Mouse (Mus musculus): ENCODE data around the gene Skiv2l. TPM values are rescaled to one million over a fixed set of nuclear protein-coding genes. Genes with fewer than 3 reads are reported as not detected.
"Not testable (repeated sequence)": the region's sequence is repeated elsewhere in the genome, so short reads cannot be mapped to it uniquely, and the experiment has no call there.

Gene Skiv2l
- polyA plus RNA-seq, 2 experiments, result 15.0 to 21.4 TPM

DNA sequence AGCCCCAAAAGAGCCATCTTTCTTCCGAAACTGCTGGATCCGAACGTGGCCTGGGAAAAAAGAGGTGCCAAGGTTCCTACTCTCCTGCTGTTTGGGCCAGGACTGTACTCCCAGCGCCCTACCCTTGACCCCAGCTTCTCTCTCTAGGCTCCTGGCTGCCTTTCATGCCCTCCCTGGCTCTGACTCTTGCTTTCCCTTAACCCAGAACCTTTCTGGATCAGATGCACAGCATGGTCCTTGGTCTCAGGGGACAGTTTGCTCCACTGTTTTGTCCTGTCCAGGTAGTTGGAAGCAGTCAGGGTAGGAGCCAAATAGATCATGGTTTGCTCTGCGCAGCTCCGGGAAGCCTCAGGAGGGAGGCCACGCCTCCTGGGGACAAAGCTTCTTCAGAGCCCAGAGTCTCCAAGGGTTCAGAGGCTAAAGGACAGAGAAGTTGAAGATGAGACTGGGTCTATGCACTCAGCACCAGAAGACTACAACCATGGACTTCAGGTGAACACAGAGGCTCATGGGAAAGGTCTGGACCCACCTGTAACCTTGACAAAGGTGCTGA, 35.1 kb downstream of the Skiv2l start:
- Histone ChIP-seq H3K4me1 (replicated peaks; ENCODE audit: control insufficient read depth in 2 of 2, insufficient read depth in 2 of 2, low read length in 1 of 2) (no peaks in the 10 kb centered on the region), H3K36me3 (replicated peaks; ENCODE audit: control insufficient read depth, insufficient read depth, low read depth) (no peaks in the 10 kb centered on the region), H3K9me3 (ENCODE audit: control insufficient read depth, low read length) (no peaks in the 10 kb centered on the region), H3K27me3 (ENCODE audit: control insufficient read depth, insufficient read depth, low read length) (no peaks in the 10 kb centered on the region), H3K27ac (no peak overlapping the region), H3K4me3 (ENCODE audit: insufficient read depth in 1 of 2, low read depth in 2 of 2, low read length in 2 of 2) (no peak overlapping the region), H3K9ac (replicated peaks) (no peak overlapping the region), H3K4me2 (ENCODE audit: low read depth) (no peak overlapping the region)
- WGBS (ENCODE audit: insufficient replicate concordance), result 52% methylated on average over 7 of the region's 7 CpGs
- DNase-seq (ENCODE audit: low read depth in 3 of 3, low spot score in 3 of 3), result no peak
- ATAC-seq (ENCODE audit: insufficient read depth), result no peak
- TF ChIP-seq CTCF (IDR thresholded peaks at IDR 0.05; ENCODE audit: low read depth), result no peak
- no peak for TF ChIP-seq EP300 (IDR thresholded peaks at IDR 0.05; ENCODE audit: low read depth)

DNA sequence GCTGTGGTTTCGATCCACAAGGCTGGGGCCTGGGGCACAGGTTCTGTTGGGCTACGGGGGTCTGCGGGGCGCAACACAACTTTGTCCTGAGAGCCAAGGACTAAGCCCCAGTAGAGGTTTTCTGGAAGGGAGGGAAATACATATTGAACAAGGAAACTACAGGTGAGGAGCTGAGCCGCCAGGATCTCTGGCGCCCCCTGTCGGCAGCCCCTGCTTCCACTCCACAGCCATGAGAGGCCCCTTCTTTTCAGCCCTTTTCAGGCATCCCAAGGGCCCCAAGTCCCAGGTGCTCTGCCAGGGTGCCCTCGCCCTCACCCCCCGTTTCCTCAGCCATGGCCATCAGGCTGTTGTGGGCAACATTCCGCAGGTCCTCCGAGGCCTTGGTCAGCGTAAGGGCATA, 36.3 kb downstream of the Skiv2l start:
- not testable (repeated sequence) for H3K4me2 ChIP-seq (ENCODE audit: low read depth); H3K4me3 ChIP-seq (ENCODE audit: insufficient read depth in 1 of 2, low read depth in 2 of 2, low read length in 2 of 2); H3K27ac ChIP-seq; H3K27me3 ChIP-seq (ENCODE audit: control insufficient read depth, insufficient read depth, low read length); H3K9me3 ChIP-seq (ENCODE audit: control insufficient read depth, low read length); H3K9ac ChIP-seq (replicated peaks); H3K36me3 ChIP-seq (replicated peaks; ENCODE audit: control insufficient read depth, insufficient read depth, low read depth); DNase-seq (ENCODE audit: low read depth in 3 of 3, low spot score in 3 of 3); H3K4me1 ChIP-seq (replicated peaks; ENCODE audit: control insufficient read depth in 2 of 2, insufficient read depth in 2 of 2, low read length in 1 of 2); ATAC-seq (ENCODE audit: insufficient read depth)
- 52% methylated on average over 12 of the region's 12 CpGs for WGBS (ENCODE audit: insufficient replicate concordance)
- TF ChIP-seq CTCF (IDR thresholded peaks at IDR 0.05; ENCODE audit: low read depth), result peak; percentile 89

DNA sequence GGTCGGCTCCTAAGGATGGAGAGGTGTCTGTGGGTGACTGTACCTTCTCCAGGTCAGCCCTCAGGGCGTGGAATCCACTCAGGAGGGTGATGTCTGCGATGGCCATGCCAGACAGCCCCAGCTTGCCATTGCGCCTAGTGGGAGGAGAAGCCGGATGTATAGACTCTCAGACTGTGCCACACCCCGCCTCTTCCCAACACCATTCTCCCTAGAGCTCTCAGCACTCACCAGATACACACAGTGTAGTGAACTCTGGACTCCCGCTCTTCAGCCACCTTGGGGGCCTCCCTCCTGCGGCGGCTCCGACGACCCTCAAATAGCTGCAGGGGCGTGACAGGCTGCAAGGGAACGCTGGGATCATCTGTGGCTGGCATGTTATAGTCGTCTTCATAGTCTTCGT, 38.7 kb downstream of the Skiv2l start:
- H3K4me2 ChIP-seq (ENCODE audit: low read depth), result no peak overlapping the region
- 64% methylated on average over 15 of the region's 15 CpGs for WGBS (ENCODE audit: insufficient replicate concordance)
- H3K9ac ChIP-seq (replicated peaks), result no peak overlapping the region
- no peaks in the 10 kb centered on the region for H3K9me3 ChIP-seq (ENCODE audit: control insufficient read depth, low read length)
- H3K27ac ChIP-seq, result no peak overlapping the region
- H3K36me3 ChIP-seq (replicated peaks; ENCODE audit: control insufficient read depth, insufficient read depth, low read depth), result no peaks in the 10 kb centered on the region
- TF ChIP-seq CTCF (IDR thresholded peaks at IDR 0.05; ENCODE audit: low read depth), result no peak
- H3K27me3 ChIP-seq (ENCODE audit: control insufficient read depth, insufficient read depth, low read length), result no peaks in the 10 kb centered on the region
- DNase-seq (ENCODE audit: low read depth in 3 of 3, low spot score in 3 of 3) (no peak), ATAC-seq (ENCODE audit: insufficient read depth) (no peak)
- H3K4me3 ChIP-seq (ENCODE audit: insufficient read depth in 1 of 2, low read depth in 2 of 2, low read length in 2 of 2), result no peak overlapping the region
- peaks cover 0 to 3% of the 10 kb centered on the region in 2 experiments; a peak in 2 of 4 replicates for H3K4me1 ChIP-seq (replicated peaks; ENCODE audit: control insufficient read depth in 2 of 2, insufficient read depth in 2 of 2, low read length in 1 of 2)

DNA sequence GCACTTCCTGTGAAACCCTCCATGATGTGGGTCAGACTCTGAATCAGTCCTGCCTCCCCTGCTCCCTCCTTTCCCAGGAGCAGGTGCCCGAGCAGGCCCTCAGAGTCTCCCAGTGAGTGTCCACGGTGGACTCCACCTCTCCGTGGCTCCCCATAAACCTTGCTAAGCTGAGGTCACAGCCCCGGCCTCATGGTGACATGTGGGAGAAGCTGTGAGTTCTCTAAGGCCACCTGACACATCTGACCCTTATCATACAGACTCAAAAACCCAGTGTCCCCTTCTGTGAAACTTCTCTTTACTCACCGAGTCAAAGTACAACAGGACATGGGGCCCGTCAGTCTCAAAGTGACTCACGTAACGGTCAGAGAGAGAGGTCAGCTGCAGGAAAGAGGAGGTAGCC, 39.2 kb downstream of the Skiv2l start:
- WGBS (ENCODE audit: insufficient replicate concordance), result 57% methylated on average over 8 of the region's 8 CpGs
- H3K36me3 ChIP-seq (replicated peaks; ENCODE audit: control insufficient read depth, insufficient read depth, low read depth), result not testable (repeated sequence)
- ATAC-seq (ENCODE audit: insufficient read depth), result 0 out of 2 replicates have a peak, but pooled peaks have one; percentile 17

DNA sequence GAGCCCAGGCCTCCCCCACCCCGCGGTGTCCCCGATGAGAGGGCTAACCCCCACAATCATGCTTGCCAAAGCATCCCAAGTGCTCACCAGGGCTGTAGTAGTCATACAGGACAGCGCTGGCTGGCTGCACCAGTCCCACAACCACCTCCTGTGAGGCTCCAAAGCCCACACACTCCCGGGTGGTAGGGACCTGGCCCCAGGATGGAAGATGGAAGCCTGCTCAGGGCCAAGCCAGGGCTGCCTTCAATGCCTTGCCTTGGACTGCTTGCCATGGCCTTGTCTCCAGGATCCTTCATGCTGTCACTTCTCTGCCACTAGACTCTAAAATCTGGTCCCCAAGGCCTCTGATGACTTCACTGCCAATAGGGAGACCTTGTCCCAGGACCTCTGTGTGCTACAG, 39.6 kb downstream of the Skiv2l start:
- not testable (repeated sequence) for DNase-seq (ENCODE audit: low read depth in 3 of 3, low spot score in 3 of 3); ATAC-seq (ENCODE audit: insufficient read depth); H3K9ac ChIP-seq (replicated peaks)

More for the DNA sequence above, 39.2 kb downstream of the Skiv2l start:
- H3K4me2 ChIP-seq (ENCODE audit: low read depth); H3K9ac ChIP-seq (replicated peaks); H3K27ac ChIP-seq; H3K9me3 ChIP-seq (ENCODE audit: control insufficient read depth, low read length); H3K4me1 ChIP-seq (replicated peaks; ENCODE audit: control insufficient read depth in 2 of 2, insufficient read depth in 2 of 2, low read length in 1 of 2); DNase-seq (ENCODE audit: low read depth in 3 of 3, low spot score in 3 of 3); H3K27me3 ChIP-seq (ENCODE audit: control insufficient read depth, insufficient read depth, low read length); H3K4me3 ChIP-seq (ENCODE audit: insufficient read depth in 1 of 2, low read depth in 2 of 2, low read length in 2 of 2): not testable (repeated sequence)

More for the DNA sequence above, 39.6 kb downstream of the Skiv2l start:
- H3K27ac ChIP-seq; H3K36me3 ChIP-seq (replicated peaks; ENCODE audit: control insufficient read depth, insufficient read depth, low read depth); H3K9me3 ChIP-seq (ENCODE audit: control insufficient read depth, low read length); H3K27me3 ChIP-seq (ENCODE audit: control insufficient read depth, insufficient read depth, low read length); H3K4me2 ChIP-seq (ENCODE audit: low read depth); H3K4me1 ChIP-seq (replicated peaks; ENCODE audit: control insufficient read depth in 2 of 2, insufficient read depth in 2 of 2, low read length in 1 of 2); H3K4me3 ChIP-seq (ENCODE audit: insufficient read depth in 1 of 2, low read depth in 2 of 2, low read length in 2 of 2): not testable (repeated sequence)
- 63% methylated on average over 5 of the region's 5 CpGs for WGBS (ENCODE audit: insufficient replicate concordance)
